Mouse (Mus musculus) MEL (cell line): ENCODE results near the gene Bcl2a1c. TPM values are rescaled to one million over a fixed set of nuclear protein-coding genes. Genes with fewer than 3 reads are reported as not detected.

Source experiments
- DNase-seq: peaks from one replicate; pipeline ENCODE4 v3.0.0; 2011; ENCODE audit warnings: low read depth, low spot score
- H3K27ac ChIP-seq: 2 replicates; pipeline ENCODE4 v1.5.1; 2012; ENCODE audit warnings: low read depth, mild to moderate bottlenecking, control low read depth, low read length, moderate library complexity; ENCODE audit not compliant: control insufficient read depth
- H3K27me3 ChIP-seq, 2 experiments: fragments of 150-350 bp in 1 of 2; sonication (generic) in 1 of 2; 2 replicates each; pipeline ENCODE4 v1.6.1; 2012; ENCODE audit warnings: low read length in 2 of 2, mild to moderate bottlenecking in 2 of 2, improper control_type of control experiment in 1 of 2, moderate library complexity in 1 of 2; ENCODE audit not compliant: insufficient read depth in 2 of 2, control insufficient read depth in 1 of 2
- H3K36me3 ChIP-seq, 2 experiments: 2 replicates each; pipeline ENCODE4 v1.6.1; 2012 to 2014; ENCODE audit warnings: low read length in 2 of 2, improper control_type of control experiment in 1 of 2, inconsistent platforms in 1 of 2, mild to moderate bottlenecking in 1 of 2; ENCODE audit not compliant: insufficient read depth in 2 of 2, control insufficient read depth in 1 of 2
- H3K4me1 ChIP-seq, 2 experiments: fragments of 150-350 bp in 1 of 2; sonication (generic) in 1 of 2; 2 replicates each; pipeline ENCODE4 v1.6.1; 2012; ENCODE audit warnings: low read length in 2 of 2, improper control_type of control experiment in 1 of 2, mild to moderate bottlenecking in 1 of 2; ENCODE audit not compliant: insufficient read depth in 2 of 2, control insufficient read depth in 1 of 2
- H3K4me3 ChIP-seq, 2 experiments: fragments of 150-350 bp in 1 of 2; sonication (generic) in 1 of 2; 2 replicates each; pipeline ENCODE4 v1.5.1; 2012; ENCODE audit warnings: low read depth in 2 of 2, low read length in 2 of 2, mild to moderate bottlenecking in 2 of 2, moderate library complexity in 2 of 2, control low read depth in 1 of 2, improper control_type of control experiment in 1 of 2; ENCODE audit not compliant: control insufficient read depth in 1 of 2, insufficient read depth in 1 of 2
- H3K79me2 ChIP-seq: 2 replicates; pipeline ENCODE4 v1.6.1; 2012; ENCODE audit warnings: mild to moderate bottlenecking, low read length, moderate library complexity; ENCODE audit not compliant: control insufficient read depth, poor library complexity, insufficient read depth
- H3K9ac ChIP-seq: 2 replicates; pipeline ENCODE4 v1.6.1; 2012; ENCODE audit warnings: low read depth, mild to moderate bottlenecking, control low read depth, low read length, moderate library complexity; ENCODE audit not compliant: control insufficient read depth, poor library complexity, severe bottlenecking
- H3K9me3 ChIP-seq: fragments of 150-350 bp; sonication (generic); replicated peaks from 2 replicates; pipeline ENCODE4 v1.6.1; 2012; ENCODE audit warnings: mild to moderate bottlenecking, low read length, improper control_type of control experiment, moderate library complexity; ENCODE audit not compliant: insufficient read depth
- EP300 ChIP-seq, 2 experiments: IDR thresholded peaks; 2 replicates each; pipeline ENCODE4 v1.6.1; 2011; ENCODE audit warnings: improper control_type of control experiment in 2 of 2, low read length in 2 of 2, low read depth in 1 of 2, mild to moderate bottlenecking in 1 of 2
- GABPA ChIP-seq: IDR thresholded peaks from 2 replicates; pipeline ENCODE4 v1.6.1; 2012; ENCODE audit warnings: low read depth, mild to moderate bottlenecking, inconsistent platforms, low read length, improper control_type of control experiment, moderate library complexity
- HCFC1 ChIP-seq: IDR thresholded peaks from 2 replicates; pipeline ENCODE4 v1.6.1; 2012; ENCODE audit warnings: low read depth, mild to moderate bottlenecking, inconsistent platforms, low read length, improper control_type of control experiment, moderate library complexity
- JUND ChIP-seq: IDR thresholded peaks from 2 replicates; pipeline ENCODE4 v1.6.1; 2011; ENCODE audit warnings: low read depth, mild to moderate bottlenecking, improper control_type of control experiment, low read length
- KAT2A ChIP-seq: conservative IDR thresholded peaks from 2 replicates; pipeline ENCODE4 v1.6.1; 2012; ENCODE audit warnings: low read depth, low read length, improper control_type of control experiment, inconsistent platforms
- MAX ChIP-seq: IDR thresholded peaks from 2 replicates; pipeline ENCODE4 v1.6.1; 2011; ENCODE audit warnings: low read length, improper control_type of control experiment
- MAZ ChIP-seq: IDR thresholded peaks from 2 replicates; pipeline ENCODE4 v1.6.1; 2012; ENCODE audit warnings: low read depth, mild to moderate bottlenecking, inconsistent platforms, low read length, improper control_type of control experiment
- MEF2A ChIP-seq: IDR thresholded peaks from 2 replicates; pipeline ENCODE4 v1.6.1; 2014; ENCODE audit warnings: low read depth, mild to moderate bottlenecking, inconsistent platforms, low read length, improper control_type of control experiment; ENCODE audit not compliant: poor library complexity, insufficient replicate concordance, severe bottlenecking; ENCODE audit errors: extremely low read depth
- MXI1 ChIP-seq: IDR thresholded peaks from 2 replicates; pipeline ENCODE4 v1.6.1; 2011; ENCODE audit warnings: mild to moderate bottlenecking, low read depth, low read length, improper control_type of control experiment
- MYC ChIP-seq: IDR thresholded peaks from 2 replicates; pipeline ENCODE4 v1.6.1; 2011; ENCODE audit warnings: low read depth, mild to moderate bottlenecking, low read length, improper control_type of control experiment, moderate library complexity
- POLR2AphosphoS2 ChIP-seq: IDR thresholded peaks from 2 replicates; pipeline ENCODE4 v1.6.1; 2011; ENCODE audit warnings: low read length, improper control_type of control experiment
- POLR2AphosphoS5 ChIP-seq: IDR thresholded peaks from 2 replicates; pipeline ENCODE4 v1.6.1; 2012; ENCODE audit warnings: low read depth, borderline replicate concordance, mild to moderate bottlenecking, inconsistent platforms, low read length, moderate library complexity, mixed read lengths
- RAD21 ChIP-seq: IDR thresholded peaks from 2 replicates; pipeline ENCODE4 v1.6.1; 2011; ENCODE audit warnings: mild to moderate bottlenecking, low read depth, low read length, improper control_type of control experiment
- SIN3A ChIP-seq: IDR thresholded peaks from 2 replicates; pipeline ENCODE4 v1.6.1; 2012; ENCODE audit warnings: low read length, improper control_type of control experiment, inconsistent platforms
- TAL1 ChIP-seq: IDR thresholded peaks from 2 replicates; pipeline ENCODE4 v1.6.1; 2012; ENCODE audit warnings: mild to moderate bottlenecking, inconsistent platforms, low read length, moderate library complexity, mixed read lengths
- TCF12 ChIP-seq: IDR thresholded peaks from 2 replicates; pipeline ENCODE4 v1.6.1; 2014; ENCODE audit warnings: low read depth, mild to moderate bottlenecking, inconsistent platforms, low read length, improper control_type of control experiment, moderate library complexity
- USF1 ChIP-seq: IDR thresholded peaks from 2 replicates; pipeline ENCODE4 v1.6.1; 2014; ENCODE audit warnings: low read depth, mild to moderate bottlenecking, inconsistent platforms, low read length, improper control_type of control experiment, moderate library complexity
- USF2 ChIP-seq, 2 experiments: IDR thresholded peaks; 2 replicates each; pipeline ENCODE4 v1.6.1; 2011 to 2012; ENCODE audit warnings: improper control_type of control experiment in 2 of 2, low read length in 2 of 2, borderline replicate concordance in 1 of 2, inconsistent platforms in 1 of 2, low read depth in 1 of 2, mild to moderate bottlenecking in 1 of 2; ENCODE audit not compliant: insufficient read depth in 1 of 2
- ZKSCAN1 ChIP-seq: IDR thresholded peaks from 2 replicates; pipeline ENCODE4 v1.6.1; 2012; ENCODE audit warnings: low read depth, mild to moderate bottlenecking, inconsistent platforms, low read length, improper control_type of control experiment, moderate library complexity
- ZMIZ1 ChIP-seq: IDR thresholded peaks from 2 replicates; pipeline ENCODE4 v1.6.1; 2012; ENCODE audit warnings: low read depth, mild to moderate bottlenecking, inconsistent platforms, low read length, improper control_type of control experiment, moderate library complexity
- polyA plus RNA-seq, 2 experiments: library from polyadenylated mRNA; stranded (reverse) in 1 of 2; unstranded in 1 of 2; fragments of >175 nt in 1 of 2; fragments of >200 nt in 1 of 2; gene quantifications; 2 replicates each; pipeline versions ENCODE4 v1.2.1 to v1.2.4; 2012; ENCODE audit warnings: low replicate concordance in 2 of 2, low read depth in 1 of 2; ENCODE audit not compliant: insufficient read length in 2 of 2, insufficient read depth in 1 of 2, missing spikeins in 1 of 2
- total RNA-seq: library from RNA; depleted of rRNA; stranded (reverse); fragments of 300-350 nt; gene quantifications from 2 replicates; pipeline ENCODE4 v1.2.3, GENCODE M21; 2012; rRNA removed

The Bcl2a1c gene
- total and polyA plus RNA-seq, 3 experiments = not detected

DNA sequence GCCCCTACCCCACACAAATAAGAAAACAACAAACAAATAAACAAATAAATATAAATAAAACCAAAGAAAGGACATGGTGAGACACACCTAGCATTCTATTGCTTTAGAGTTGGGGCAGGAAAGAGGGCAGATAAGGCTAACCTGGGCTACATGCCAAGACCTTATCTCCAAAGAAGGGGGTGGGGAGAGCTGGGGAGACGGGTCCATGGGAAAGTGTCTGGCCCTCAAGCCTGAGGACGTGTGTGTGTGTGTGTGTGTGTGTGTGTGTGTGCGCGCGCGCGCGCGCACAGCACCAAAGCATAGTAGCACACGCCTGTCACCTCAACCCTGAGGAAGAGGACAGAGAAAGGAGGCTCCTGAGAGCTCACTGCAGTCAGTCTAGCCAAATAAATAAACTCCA lies 47.2 kb downstream of the Bcl2a1c start (continued):
- TF ChIP-seq MXI1 (peak; percentile 66), MYC (peak; percentile 49; the same call in 1 of the 2 replicates), RAD21 (no peak), EP300 (IDR thresholded peaks at IDR 0.05; ENCODE audit: low read depth in 1 of 2, low read length in 2 of 2) (peak; percentile 83 to 91), MAZ (peak; percentile 86; the same call in 1 of the 2 replicates), MAX (no peak), POLR2AphosphoS2 (peak; percentile 84), ZKSCAN1 (no peak), JUND (no peak)
- TF ChIP-seq, all 39 proteins: peak for 17

DNA sequence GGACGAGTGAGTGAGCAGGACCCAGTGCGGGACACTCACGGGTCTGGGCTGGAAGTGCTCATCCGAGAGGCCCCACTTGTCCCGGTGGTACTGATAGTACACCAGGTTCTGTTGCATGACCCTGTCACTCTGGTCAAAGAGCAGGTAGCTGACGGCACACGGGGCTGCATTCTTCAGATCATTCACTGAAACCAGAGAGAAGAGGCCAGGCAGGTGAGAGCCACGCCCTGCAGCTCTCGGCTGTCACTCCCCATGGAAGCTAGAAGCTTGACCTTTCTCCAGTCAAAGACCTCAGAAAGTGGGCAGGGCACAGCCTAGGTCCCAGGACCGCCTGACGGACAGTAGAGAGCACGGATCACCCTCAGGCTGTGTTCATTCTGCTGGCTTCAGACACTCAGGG lies 49.9 kb downstream of the Bcl2a1c start:
- no peak for DNase-seq
- no peak overlapping the region for H3K27ac ChIP-seq
- H3K36me3 ChIP-seq = peaks cover 4 to 22% of the 10 kb centered on the region in 2 experiments; a peak in 3 of 4 replicates
- no peak overlapping the region for H3K9ac ChIP-seq
- no peaks in the 10 kb centered on the region for H3K27me3 ChIP-seq
- TF ChIP-seq HCFC1 (no peak), GABPA (no peak), EP300 (IDR thresholded peaks at IDR 0.05; ENCODE audit: low read depth in 1 of 2, low read length in 2 of 2) (no peak), TCF12 (no peak), ZKSCAN1 (no peak), ZMIZ1 (no peak), MEF2A (no peak), USF1 (no peak), SIN3A (no peak), TAL1 (no peak), POLR2AphosphoS5 (no peak), KAT2A (no peak), USF2 (IDR thresholded peaks at IDR 0.05; ENCODE audit: borderline replicate concordance in 1 of 2, insufficient read depth in 1 of 2, low read depth in 1 of 2, low read length in 2 of 2) (no peak)
- H3K4me1 ChIP-seq = peaks cover 10 to 26% of the 10 kb centered on the region in 2 experiments
- no peak overlapping the region for H3K4me3 ChIP-seq
- no peaks in the 10 kb centered on the region for H3K79me2 ChIP-seq
- H3K9me3 ChIP-seq = no peaks in the 10 kb centered on the region

Other genes starting within 250 kb of the Bcl2a1c start
- gene Crtap, start 60.5 kb downstream of the Bcl2a1c start, total RNA-seq = 17.3 and 21.5 TPM in 2 replicates
- gene Crtap, start 60.5 kb downstream of the Bcl2a1c start, polyA plus RNA-seq = 10 to 100 TPM in 1 of 2 experiments, not detected in 1; 62.2 TPM
- 7.0 and 8.1 TPM in 2 replicates for gene Glb1, start 70.9 kb downstream of the Bcl2a1c start, total RNA-seq
- gene Glb1, start 70.9 kb downstream of the Bcl2a1c start, polyA plus RNA-seq = 10 to 100 TPM in 1 of 2 experiments, not detected in 1; 15.7 TPM
- gene Tmppe, start 71.0 kb downstream of the Bcl2a1c start, total RNA-seq = 7.1 and 7.5 TPM in 2 replicates
- gene Tmppe, start 71.0 kb downstream of the Bcl2a1c start, polyA plus RNA-seq = 1 to 10 TPM in 1 of 2 experiments, not detected in 1; 9.2 TPM
- not detected in 2 replicates for gene Ccr4, start 174.8 kb downstream of the Bcl2a1c start, total RNA-seq
- gene Ccr4, start 174.8 kb downstream of the Bcl2a1c start, polyA plus RNA-seq = under 1 TPM in 1 of 2 experiments, not detected in 1; 0.15 TPM
- gene C130032M10Rik, start 185.6 kb downstream of the Bcl2a1c start, total RNA-seq = not detected in 2 replicates
- not detected for gene C130032M10Rik, start 185.6 kb downstream of the Bcl2a1c start, polyA plus RNA-seq
- not detected in 2 replicates for gene Trim71, start 234.2 kb downstream of the Bcl2a1c start, total RNA-seq
- not detected for gene Trim71, start 234.2 kb downstream of the Bcl2a1c start, polyA plus RNA-seq